Mouse (Mus musculus) liver, embryonic 16.5 days (tissue): Measurements from ENCODE around the gene 0610037L13Rik. TPM values are rescaled to one million over a fixed set of nuclear protein-coding genes. Genes with fewer than 3 reads are reported as not detected.

Experiments
- ATAC-seq: fragments of 200-750 bp; cut with Nextera tagmentation; 2 replicates; pipeline ENCODE4 v1.8.0; 2017; ENCODE audit warnings: low read depth, mild to moderate bottlenecking, moderate number of reproducible peaks, moderate library complexity
- H3K27ac ChIP-seq: fragments of 300-500 bp; sonication (generic); 2 replicates; pipeline ENCODE4 v1.5.1; 2014; ENCODE audit warnings: mild to moderate bottlenecking, low read length
- H3K27me3 ChIP-seq: fragments of 300-500 bp; sonication (generic); 2 replicates; pipeline ENCODE4 v1.6.1; 2014; ENCODE audit warnings: low read depth, low read length, mixed read lengths; ENCODE audit not compliant: control insufficient read depth, insufficient read depth
- H3K36me3 ChIP-seq: fragments of 300-500 bp; sonication (generic); 2 replicates; pipeline ENCODE4 v1.6.1; 2014; ENCODE audit warnings: mild to moderate bottlenecking; ENCODE audit not compliant: control insufficient read depth, insufficient read depth
- H3K4me1 ChIP-seq: fragments of 300-500 bp; sonication (generic); 2 replicates; pipeline ENCODE4 v1.6.1; 2014; ENCODE audit warnings: low read depth, low read length, mixed read lengths; ENCODE audit not compliant: control insufficient read depth
- H3K4me2 ChIP-seq: fragments of 300-500 bp; sonication (generic); 2 replicates; pipeline ENCODE4 v1.6.1; 2014; ENCODE audit warnings: low read depth, low read length, mixed read lengths
- H3K4me3 ChIP-seq: fragments of 300-500 bp; sonication (generic); 2 replicates; pipeline ENCODE4 v1.5.1; 2014; ENCODE audit warnings: low read depth, mild to moderate bottlenecking, low read length
- H3K9ac ChIP-seq: fragments of 300-500 bp; sonication (generic); 2 replicates; pipeline ENCODE4 v1.6.1; 2014; ENCODE audit warnings: low read depth, low read length
- H3K9me3 ChIP-seq: fragments of 300-500 bp; sonication (generic); replicated peaks from 2 replicates; pipeline ENCODE4 v1.6.1; 2016; ENCODE audit warnings: low read length; ENCODE audit not compliant: control insufficient read depth
- WGBS: fragments of 180-500 bp; shearing (Covaris S2); extraction: QIAGEN DNeasy Blood & Tissue Kit; methylation state at CpG from one replicate; pipeline ENCODE4 v1.1.7; 2014; ENCODE audit not compliant: insufficient replicate concordance; 5-methylcytosine and 5-hydroxymethylcytosine counted together
- polyA plus RNA-seq: library from polyadenylated mRNA; unstranded; fragments of >200 nt; fragmentation: Nextera tagmentation; extraction: Ambion mirVana; gene quantifications from 2 replicates; pipeline ENCODE4 v1.2.1, GENCODE M21; 2015

The 0610037L13Rik gene
- polyA plus RNA-seq, 1 experiment from 2014 or later: 30.7 TPM

GRCm38 (mm10) chr4:107856958-107857686 is 32.5 kb upstream of the 0610037L13Rik start:
- H3K9me3 ChIP-seq: no peaks in the 10 kb centered on the region
- H3K36me3 ChIP-seq: no peaks in the 10 kb centered on the region
- no peak overlapping the region for H3K4me2 ChIP-seq
- H3K4me1 ChIP-seq: no peaks in the 10 kb centered on the region
- H3K27me3 ChIP-seq: no peaks in the 10 kb centered on the region
- H3K27ac ChIP-seq: no peak overlapping the region
- ATAC-seq: no peak
- no peak overlapping the region for H3K4me3 ChIP-seq
- no peak overlapping the region for H3K9ac ChIP-seq
- WGBS: 75% methylated on average over 11 of the region's 11 CpGs

GRCm38 (mm10) chr4:107858995-107859394 is 30.6 kb upstream of the 0610037L13Rik start:
- no peaks in the 10 kb centered on the region for H3K36me3 ChIP-seq
- no peak for ATAC-seq
- 78% methylated on average over 7 of the region's 7 CpGs for WGBS

DNA sequence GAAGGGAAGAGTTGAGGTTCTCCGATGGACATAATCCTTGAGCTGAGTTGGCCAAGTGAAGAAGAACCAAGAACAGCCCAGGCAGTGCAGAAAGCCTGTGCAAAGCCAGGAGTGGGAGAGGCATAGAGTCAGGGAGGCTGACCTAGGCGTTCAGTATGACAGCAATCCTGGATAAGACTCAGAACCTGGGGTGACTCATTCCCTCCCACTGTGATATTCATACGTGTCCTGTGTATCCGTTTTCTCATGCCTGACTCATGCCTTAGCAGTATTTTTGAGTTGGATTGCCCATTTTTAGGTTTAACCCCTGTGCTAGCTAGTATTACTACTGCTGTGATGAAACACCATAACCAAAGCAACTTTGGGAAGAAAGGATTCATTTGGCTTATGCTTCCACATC is 24.7 kb upstream of the 0610037L13Rik start:
- 66% methylated on average over 4 of the region's 4 CpGs for WGBS
- ATAC-seq: no peak
- Histone ChIP-seq H3K27me3 (no peaks in the 10 kb centered on the region), H3K36me3 (no peaks in the 10 kb centered on the region), H3K4me2 (no peak overlapping the region), H3K4me1 (no peaks in the 10 kb centered on the region), H3K4me3 (no peak overlapping the region), H3K9me3 (no peaks in the 10 kb centered on the region), H3K9ac (no peak overlapping the region), H3K27ac (no peak overlapping the region)

More at GRCm38 (mm10) chr4:107858995-107859394, 30.6 kb upstream of the 0610037L13Rik start:
- no peak overlapping the region for H3K4me2 ChIP-seq
- no peaks in the 10 kb centered on the region for H3K9me3 ChIP-seq
- H3K4me1 ChIP-seq: no peaks in the 10 kb centered on the region
- H3K27me3 ChIP-seq: no peaks in the 10 kb centered on the region
- H3K27ac ChIP-seq: no peak overlapping the region
- no peak overlapping the region for H3K4me3 ChIP-seq
- H3K9ac ChIP-seq: no peak overlapping the region

- no peaks in the 10 kb centered on the region for H3K9me3 ChIP-seq
- H3K4me2 ChIP-seq: peak within 1 kb of the TSS; percentile 83
- peak; percentile 97 for ATAC-seq
- 2% methylated on average over 48 of the region's 48 CpGs for WGBS
- peaks cover 15% of the 10 kb centered on the region for H3K4me1 ChIP-seq
- peaks cover 12% of the 10 kb centered on the region for H3K36me3 ChIP-seq
- peak within 1 kb of the TSS; percentile 89 for H3K4me3 ChIP-seq
- H3K27ac ChIP-seq: peak within 1 kb of the TSS; percentile 73
- H3K27me3 ChIP-seq: no peaks in the 10 kb centered on the region
- H3K9ac ChIP-seq: peak within 1 kb of the TSS; percentile 84
These were observed 10.2 kb upstream of the 0610037L13Rik start, which contains the start of gene Magoh for GRCm38 (mm10) chr4:107879254-107880050. TSS of gene Magoh (plus strand) at chr4:107879755.

DNA sequence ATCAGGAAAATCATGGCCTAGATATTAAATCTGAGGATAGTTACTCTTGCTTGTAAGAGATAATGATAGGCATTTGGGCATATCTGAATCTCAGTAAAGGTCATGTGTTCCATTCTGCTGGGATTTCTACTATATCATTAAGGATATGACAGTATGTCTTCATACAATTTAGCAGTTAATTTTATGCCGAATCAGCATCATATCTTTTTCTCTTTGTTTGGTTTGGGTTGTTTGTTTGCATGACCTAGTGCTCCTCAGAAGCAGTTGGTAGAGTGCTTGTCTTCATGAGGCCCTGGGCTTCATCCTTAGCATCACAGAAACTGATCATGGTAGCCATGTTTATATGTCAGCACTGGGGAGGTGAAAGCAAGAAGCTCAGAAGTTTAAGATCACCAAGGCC is 8.0 kb upstream of the 0610037L13Rik start:
- Histone ChIP-seq H3K4me2 (no peak overlapping the region), H3K36me3 (peaks cover 25% of the 10 kb centered on the region), H3K27ac (no peak overlapping the region), H3K4me1 (peaks cover 15% of the 10 kb centered on the region), H3K9me3 (no peaks in the 10 kb centered on the region), H3K9ac (no peak overlapping the region), H3K27me3 (no peaks in the 10 kb centered on the region), H3K4me3 (no peak overlapping the region)
- WGBS: 73% methylated on average over 1 of the region's 1 CpGs
- no peak for ATAC-seq

DNA sequence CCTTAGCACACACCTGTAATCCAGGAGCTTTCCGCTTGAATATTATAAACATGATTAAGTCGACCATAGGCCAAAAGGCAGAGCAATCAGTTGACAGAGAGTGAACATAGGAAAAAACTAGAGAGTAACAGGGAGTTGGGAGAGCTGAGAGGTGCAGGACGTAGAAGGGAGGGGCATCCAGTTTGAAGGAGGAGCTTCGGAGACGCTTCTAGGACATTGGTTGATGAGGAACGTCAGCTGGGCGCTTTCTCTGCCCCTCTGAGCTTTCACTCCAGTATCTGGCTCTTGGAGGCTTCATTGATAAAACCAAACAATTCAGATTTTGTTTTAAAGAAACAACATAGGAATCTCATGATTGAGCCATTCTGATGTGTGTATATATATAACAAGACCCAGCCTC is 3.2 kb upstream of the 0610037L13Rik start:
- WGBS: 76% methylated on average over 7 of the region's 7 CpGs
- H3K27me3 ChIP-seq: no peaks in the 10 kb centered on the region
- peaks cover 30% of the 10 kb centered on the region for H3K36me3 ChIP-seq
- H3K27ac ChIP-seq: no peak overlapping the region
- H3K4me3 ChIP-seq: no peak overlapping the region
- no peak overlapping the region for H3K4me2 ChIP-seq
- no peaks in the 10 kb centered on the region for H3K9me3 ChIP-seq
- H3K4me1 ChIP-seq: peaks cover 20% of the 10 kb centered on the region
- no peak overlapping the region for H3K9ac ChIP-seq
- ATAC-seq: no peak

DNA sequence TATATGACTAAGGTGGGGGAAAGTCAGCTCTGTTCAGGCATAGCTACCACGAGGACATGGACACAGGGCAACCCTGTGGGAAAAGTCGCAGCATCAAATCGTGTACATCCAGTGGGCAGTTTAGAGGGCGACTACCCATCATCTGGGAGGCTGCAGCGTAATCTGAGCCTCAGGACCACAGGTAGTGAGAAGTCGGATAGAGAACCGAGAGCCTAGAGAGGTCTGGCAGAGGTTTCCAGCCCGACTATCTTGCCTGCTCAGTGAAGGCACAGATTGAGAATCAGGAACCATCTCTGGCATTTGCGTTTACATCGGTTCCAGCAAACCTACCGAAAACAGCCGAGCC is 255 bp upstream of the 0610037L13Rik start:
- Histone ChIP-seq H3K36me3 (peaks cover 18% of the 10 kb centered on the region), H3K27me3 (no peaks in the 10 kb centered on the region), H3K4me2 (peak overlapping the region; percentile 95), H3K27ac (peak overlapping the region; percentile 86), H3K9me3 (no peaks in the 10 kb centered on the region), H3K4me3 (peak overlapping the region; percentile 77), H3K9ac (peak overlapping the region; percentile 68), H3K4me1 (peaks cover 20% of the 10 kb centered on the region)
- WGBS: under 1% methylated on average over 12 of the region's 12 CpGs
- peak; percentile 12 for ATAC-seq

DNA sequence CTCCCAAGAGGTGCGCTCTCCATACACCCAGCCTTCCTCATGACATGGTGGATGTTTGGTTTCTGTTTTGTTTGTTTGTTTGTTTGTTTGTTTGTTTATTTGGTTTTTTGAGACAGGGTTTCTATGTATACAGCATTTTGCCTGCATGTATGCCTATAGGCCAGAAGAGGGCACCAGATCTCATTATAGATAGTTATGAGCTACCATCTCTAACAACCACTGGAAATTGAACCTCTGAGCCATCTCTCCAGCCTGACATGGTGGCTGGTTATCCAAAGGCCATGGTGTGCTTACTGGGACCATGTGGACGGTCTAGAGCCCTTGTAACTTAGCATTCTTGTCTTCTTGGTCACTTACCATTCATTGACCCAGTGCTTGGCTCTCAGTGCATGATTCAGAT is 3.0 kb downstream of the 0610037L13Rik start:
- ATAC-seq: no peak
- Histone ChIP-seq H3K9me3 (no peaks in the 10 kb centered on the region), H3K27me3 (no peaks in the 10 kb centered on the region), H3K36me3 (peaks cover under 1% of the 10 kb centered on the region), H3K4me2 (no peak overlapping the region), H3K4me3 (no peak overlapping the region), H3K4me1 (peaks cover 20% of the 10 kb centered on the region), H3K27ac (no peak overlapping the region), H3K9ac (no peak overlapping the region)
- WGBS: 61% methylated on average over 2 of the region's 2 CpGs
